Mouse (Mus musculus) erythroblast, embryonic 14.5 days (primary cell): ENCODE data around the gene Fgfr2.

Source experiments
- GATA1 ChIP-seq: IDR thresholded peaks from 2 replicates; pipeline ENCODE4 v1.6.1; 2012; ENCODE audit warnings: low read length, inconsistent platforms, mixed read lengths
- TAL1 ChIP-seq: IDR thresholded peaks from 3 replicates; pipeline ENCODE4 v1.6.1; 2012; ENCODE audit warnings: low read length, inconsistent platforms, mixed read lengths

DNA sequence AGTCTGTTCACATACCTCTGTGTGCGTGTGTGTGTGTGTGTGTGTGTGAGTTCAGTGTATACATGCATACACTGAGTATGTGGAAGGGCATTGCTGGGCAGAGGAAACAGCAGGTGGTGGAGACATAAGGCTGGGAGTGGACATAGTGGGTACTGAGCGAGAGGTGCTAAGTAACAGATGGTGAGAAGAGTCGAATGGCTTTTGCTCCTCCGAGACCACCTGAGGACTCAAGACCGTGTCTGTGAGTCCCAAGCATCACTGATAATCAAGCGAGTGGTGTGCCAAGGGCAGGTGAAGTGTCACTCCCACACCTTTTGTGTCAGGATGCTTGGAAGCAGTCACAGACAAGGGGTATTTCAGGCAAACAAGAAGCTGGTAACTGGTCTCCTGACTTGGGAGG lies 31.7 kb upstream of the Fgfr2 start:
- TF ChIP-seq GATA1: no peak
- TF ChIP-seq TAL1: no peak
